Mouse (Mus musculus) 416B (cell line): ENCODE measurements around the gene Nfxl1.

Experiments used
- DNase-seq: peaks from one replicate; pipeline ENCODE4 v3.0.0; 2011; ENCODE audit warnings: low read depth

The Nfxl1 gene

DNA sequence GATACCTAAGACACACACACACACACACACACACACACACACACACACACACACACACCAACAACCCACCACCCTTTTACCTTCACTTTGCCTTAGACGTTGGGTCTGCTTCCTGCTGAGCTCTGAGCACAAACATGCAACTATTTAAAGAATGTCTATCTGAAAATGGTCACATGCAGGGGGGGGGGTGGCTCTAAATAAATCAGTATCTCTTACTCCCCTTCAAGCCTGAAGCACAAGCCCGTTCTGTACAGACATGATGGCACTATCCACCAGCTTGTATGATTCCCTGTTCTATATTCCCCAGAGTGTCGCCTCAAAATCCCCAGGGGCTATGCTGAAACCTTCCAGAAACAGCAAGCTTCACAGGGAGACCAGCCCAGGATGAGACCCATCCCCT is 57.7 kb downstream of the Nfxl1 start:
- DNase-seq: no peak

DNA sequence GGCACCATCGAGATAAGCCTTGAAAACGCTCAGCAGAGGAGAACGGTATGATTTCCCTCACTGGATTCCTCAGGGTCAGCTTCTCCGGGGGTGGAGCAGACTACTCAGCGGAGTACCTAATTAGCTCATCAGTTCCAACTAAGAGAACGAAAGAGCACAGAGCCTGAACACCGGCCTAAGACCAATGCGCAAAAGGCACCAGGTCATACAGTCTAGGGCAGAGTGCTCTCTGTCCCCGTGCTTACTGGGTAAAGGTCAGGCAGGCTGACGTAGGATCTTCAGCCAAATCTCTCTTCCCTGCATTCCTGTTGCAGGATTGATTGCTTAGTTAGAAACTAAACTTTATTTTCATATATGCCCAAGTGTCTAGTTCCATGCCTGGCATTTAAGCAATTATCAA is 61.2 kb downstream of the Nfxl1 start:
- no peak for DNase-seq

DNA sequence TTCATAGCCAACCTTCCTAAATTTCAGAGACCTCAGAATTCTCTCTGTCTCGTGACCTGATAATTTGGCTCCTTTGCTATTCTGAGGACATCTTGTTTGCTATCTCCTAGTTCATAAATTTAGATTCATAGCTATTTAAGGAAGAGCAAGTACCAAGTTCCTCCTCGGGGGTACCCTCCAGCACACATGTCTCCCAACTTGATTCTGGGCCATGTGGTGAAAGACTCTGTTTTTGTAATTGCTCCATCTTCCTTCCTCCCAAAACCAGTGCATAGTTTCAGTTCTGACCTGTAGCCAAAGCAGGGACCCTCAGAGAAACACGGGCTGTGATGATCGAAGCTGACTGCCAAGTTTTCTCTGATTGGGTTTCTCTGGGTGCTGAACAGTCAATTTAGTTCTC is 62.7 kb downstream of the Nfxl1 start:
- DNase-seq: peak; percentile 34

- no peak for DNase-seq
These were observed 65.6 kb downstream of the Nfxl1 start for GRCm38 (mm10) chr5:72493906-72494305.

DNA sequence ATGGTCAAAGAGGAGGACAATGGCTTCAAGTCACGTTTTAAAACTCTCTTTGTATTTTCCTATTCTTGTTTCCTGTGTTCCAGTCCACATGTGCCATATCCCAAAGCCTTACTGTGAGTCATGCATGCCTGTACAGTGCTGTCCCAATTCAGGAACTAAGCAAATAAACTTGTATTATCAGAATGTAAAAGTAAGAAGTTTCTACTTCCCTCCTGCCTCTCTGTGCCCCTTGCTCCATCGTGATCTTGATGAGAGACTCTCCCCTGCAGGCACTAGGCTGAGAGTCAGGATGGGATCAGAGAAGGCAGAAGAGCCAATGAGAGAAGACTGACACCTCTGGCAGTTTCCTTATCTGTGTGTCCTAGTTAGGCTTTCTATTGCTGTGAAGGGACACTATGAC is 68.3 kb downstream of the Nfxl1 start:
- no peak for DNase-seq

GRCm38 (mm10) chr5:72480456-72480855 is 79.0 kb downstream of the Nfxl1 start:
- DNase-seq: no peak

- no peak for DNase-seq
These were observed 87.0 kb downstream of the Nfxl1 start for GRCm38 (mm10) chr5:72472317-72473009.

DNA sequence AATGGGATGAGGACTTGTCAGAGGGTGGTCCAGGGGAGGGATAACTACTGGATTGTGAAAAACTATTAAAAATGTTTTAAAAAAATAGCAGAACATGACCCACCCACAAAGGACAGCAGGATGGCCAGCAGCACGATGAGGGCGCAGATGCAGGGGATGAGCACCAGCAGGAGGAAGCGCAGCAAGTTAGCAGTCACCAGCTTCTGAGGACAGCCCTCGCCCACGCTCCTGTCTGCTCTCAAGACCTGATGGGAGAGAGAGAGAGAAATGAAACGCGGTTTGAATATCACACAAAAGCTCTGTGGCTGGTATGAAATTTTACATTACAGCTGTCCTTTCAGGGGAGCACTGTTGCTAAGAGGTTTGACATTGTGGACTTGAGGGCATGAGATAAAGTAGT is 87.7 kb downstream of the Nfxl1 start:
- no peak for DNase-seq

GRCm38 (mm10) chr5:72464932-72465331 is 94.6 kb downstream of the Nfxl1 start:
- DNase-seq: no peak
